Mouse (Mus musculus): ENCODE results near the gene Syp.

The Syp gene

GRCm38 (mm10) chrX:7664791-7665190 is 26.5 kb downstream of the Syp start:
- no peak for DNase-seq

GRCm38 (mm10) chrX:7665739-7666502 is 27.6 kb downstream of the Syp start:
- no peak for DNase-seq

GRCm38 (mm10) chrX:7670390-7670881 is 32.2 kb downstream of the Syp start:
- peak; percentile 80 to 84 for DNase-seq

- peak; percentile 60 to 72 for DNase-seq
These were observed 32.8 kb downstream of the Syp start, which contains the start of gene Plp2 for GRCm38 (mm10) chrX:7670921-7671623. Plp2 (minus strand) TSS chrX:7671390.

- DNase-seq: peak in 1 of 2 experiments; percentile 39
These were observed 34.5 kb downstream of the Syp start for GRCm38 (mm10) chrX:7672739-7673138.

GRCm38 (mm10) chrX:7673578-7674281 is 35.5 kb downstream of the Syp start:
- DNase-seq: peak; percentile 40 to 52

- peak; percentile 26 to 38 for DNase-seq
These were observed 36.2 kb downstream of the Syp start for GRCm38 (mm10) chrX:7674284-7675000.

GRCm38 (mm10) chrX:7675001-7675380 is 36.7 kb downstream of the Syp start:
- DNase-seq: no peak

GRCm38 (mm10) chrX:7678986-7679385 is 40.7 kb downstream of the Syp start:
- no peak for DNase-seq

- DNase-seq: peak; percentile 92 to 95
These were observed 41.3 kb downstream of the Syp start for GRCm38 (mm10) chrX:7679405-7680056.

- no peak for DNase-seq
These were observed 41.8 kb downstream of the Syp start for GRCm38 (mm10) chrX:7680057-7680412.

- DNase-seq: peak in 1 of 2 experiments; percentile 37
These were observed 42.6 kb downstream of the Syp start, which contains the start of gene Magix for GRCm38 (mm10) chrX:7680864-7681263. Magix (minus strand) TSS chrX:7681251.

GRCm38 (mm10) chrX:7688321-7688720 is 50.0 kb downstream of the Syp start:
- no peak for DNase-seq

GRCm38 (mm10) chrX:7690486-7690885 is 52.2 kb downstream of the Syp start:
- peak in 1 of 2 experiments; percentile 34 for DNase-seq

GRCm38 (mm10) chrX:7692862-7693261 is 54.6 kb downstream of the Syp start:
- DNase-seq: peak in 1 of 2 experiments; percentile 34

GRCm38 (mm10) chrX:7696520-7696919 is 58.2 kb downstream of the Syp start:
- no peak for DNase-seq

- DNase-seq: peak; percentile 86 to 89
These were observed 58.7 kb downstream of the Syp start, which contains the start of gene Gpkow for GRCm38 (mm10) chrX:7696954-7697381. Gpkow (plus strand) TSS chrX:7697131.
